Mouse (Mus musculus) gastrocnemius, postnatal 25 days (tissue): Measurements from ENCODE around the gene Krtap4-6. TPM values are rescaled to one million over a fixed set of nuclear protein-coding genes. Genes with fewer than 3 reads are reported as not detected.

ENCODE experiments used
- total RNA-seq, 2 experiments: library from RNA; stranded (reverse); gene quantifications; 1 replicate in 1 of 2; 2 replicates in 1 of 2; pipeline ENCODE4 v1.2.3; 2021

Krtap4-6 gene
- total RNA-seq, 2 experiments from 2014 or later, result not detected

Other genes with a start within 250 kb of the Krtap4-6 start
- gene Krt12, start 243.7 kb downstream of the Krtap4-6 start, total RNA-seq, result not detected
- gene Krt20, start 227.8 kb downstream of the Krtap4-6 start, total RNA-seq, result not detected
- not detected for gene Krt23, start 172.8 kb downstream of the Krtap4-6 start, total RNA-seq
- not detected for gene Krt39, start 144.6 kb downstream of the Krtap4-6 start, total RNA-seq
- not detected for gene Krt40, start 122.8 kb downstream of the Krtap4-6 start, total RNA-seq
- not detected for gene Krtap3-3, start 115.1 kb downstream of the Krtap4-6 start, total RNA-seq
- not detected for gene Krtap3-2, start 109.1 kb downstream of the Krtap4-6 start, total RNA-seq
- gene Gm11939, start 106.5 kb downstream of the Krtap4-6 start, total RNA-seq, result not detected
- gene Krtap3-1, start 99.3 kb downstream of the Krtap4-6 start, total RNA-seq, result not detected
- gene Krtap1-5, start 84.9 kb downstream of the Krtap4-6 start, total RNA-seq, result not detected
- not detected for gene Krtap1-4, start 82.3 kb downstream of the Krtap4-6 start, total RNA-seq
- gene Krtap1-3, start 74.6 kb downstream of the Krtap4-6 start, total RNA-seq, result not detected
- gene Krtap9-3, start 67.9 kb downstream of the Krtap4-6 start, total RNA-seq, result not detected
- not detected for gene Gm11938, start 62.7 kb downstream of the Krtap4-6 start, total RNA-seq
- gene Gm11937, start 55.8 kb downstream of the Krtap4-6 start, total RNA-seq, result not detected
- not detected for gene Krtap2-4, start 51.1 kb downstream of the Krtap4-6 start, total RNA-seq
- gene Gm11562, start 45.5 kb downstream of the Krtap4-6 start, total RNA-seq, result not detected
- gene Krtap4-1, start 37.7 kb downstream of the Krtap4-6 start, total RNA-seq, result not detected
- gene Krtap4-2, start 30.9 kb downstream of the Krtap4-6 start, total RNA-seq, result not detected
- gene Krtap4-7, start 21.9 kb downstream of the Krtap4-6 start, total RNA-seq, result not detected
- not detected for gene Gm11555, start 15.7 kb downstream of the Krtap4-6 start, total RNA-seq
- gene Gm11563, start 7.0 kb downstream of the Krtap4-6 start, total RNA-seq, result not detected
- gene Gm14190, start 24.8 kb upstream of the Krtap4-6 start, total RNA-seq, result not detected
- gene Gm14180, start 68.3 kb upstream of the Krtap4-6 start, total RNA-seq, result not detected
- not detected for gene Gm11595, start 107.0 kb upstream of the Krtap4-6 start, total RNA-seq
- gene Krtap4-8, start 114.7 kb upstream of the Krtap4-6 start, total RNA-seq, result not detected
- not detected for gene Krtap4-9, start 119.2 kb upstream of the Krtap4-6 start, total RNA-seq
- not detected for gene Gm11596, start 127.5 kb upstream of the Krtap4-6 start, total RNA-seq
- not detected for gene Gm11569, start 133.0 kb upstream of the Krtap4-6 start, total RNA-seq
- gene Gm11554, start 138.5 kb upstream of the Krtap4-6 start, total RNA-seq, result not detected
- not detected for gene Krtap4-13, start 143.9 kb upstream of the Krtap4-6 start, total RNA-seq
- gene Gm11564, start 149.7 kb upstream of the Krtap4-6 start, total RNA-seq, result not detected
- not detected for gene 2300003K06Rik, start 172.1 kb upstream of the Krtap4-6 start, total RNA-seq
- not detected for gene Krtap4-16, start 185.6 kb upstream of the Krtap4-6 start, total RNA-seq
- gene Gm11568, start 192.0 kb upstream of the Krtap4-6 start, total RNA-seq, result not detected
- not detected for gene Gm11559, start 198.5 kb upstream of the Krtap4-6 start, total RNA-seq
- gene Krtap9-1, start 207.4 kb upstream of the Krtap4-6 start, total RNA-seq, result not detected
- not detected for gene Gm11567, start 213.2 kb upstream of the Krtap4-6 start, total RNA-seq
- not detected for gene Krtap31-1, start 242.0 kb upstream of the Krtap4-6 start, total RNA-seq
- not detected for gene Gm11565, start 248.8 kb upstream of the Krtap4-6 start, total RNA-seq